21 mouse cellular contexts compared by ENCODE assay signal in the genomic region with DNA sequence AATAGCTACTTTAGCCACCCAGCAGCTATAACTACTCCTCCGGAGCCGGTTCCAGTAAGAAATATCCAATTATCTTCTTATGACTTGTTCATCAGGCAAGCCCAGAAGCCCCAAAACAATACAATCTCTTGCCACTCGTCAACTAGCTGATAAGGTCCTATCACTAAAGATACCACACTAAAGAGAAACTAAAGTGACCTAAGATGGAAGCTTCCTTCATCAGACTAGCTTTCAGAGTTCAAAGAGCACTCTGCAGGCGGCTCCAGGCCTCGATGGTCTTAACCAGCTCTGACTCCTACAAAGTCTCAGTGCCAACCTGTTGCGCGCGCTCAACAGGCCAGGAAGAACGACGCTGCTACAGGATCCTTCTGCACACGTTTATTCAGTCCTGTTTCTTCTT. TPM values are rescaled to one million over a fixed set of nuclear protein-coding genes. Genes with fewer than 3 reads are reported as not detected.
DNase-seq lines count a peak whose midpoint lies in the region; ATAC-seq lines count a peak whose summit lies in the region.
"Had no signal": no experiment of that assay in that cellular context is flagged by ENCODE, and none has a peak within 500 bp of the region (broad histone marks: within the 10 kb centered on the region; RNA-seq: fewer than 3 reads in every experiment).

No protein-coding gene starts in this region.

- H3K9ac ChIP-seq in heart, embryonic 16.5 days (ENCODE audit: low read length): no peak overlapping the region
- H3K9ac ChIP-seq in intestine, embryonic 16.5 days (ENCODE audit: low read depth, low read length): no peak overlapping the region
- H3K9ac ChIP-seq: hindbrain, embryonic 14.5 days had no signal

- H3K4me2 ChIP-seq in heart, embryonic 16.5 days (ENCODE audit: low read depth, low read length): no peak overlapping the region
- H3K4me2 ChIP-seq in intestine, embryonic 16.5 days (ENCODE audit: low read depth, low read length): no peak overlapping the region
- H3K4me2 ChIP-seq: heart, embryonic 11.5 days; hindbrain, embryonic 14.5 days had no signal

- H3K4me3 ChIP-seq in heart, embryonic 10.5 days: no peak overlapping the region
- H3K4me3 ChIP-seq in heart, embryonic 16.5 days (ENCODE audit: low read length): no peak overlapping the region
- H3K4me3 ChIP-seq in intestine, embryonic 16.5 days (ENCODE audit: low read length): no peak overlapping the region

- H3K27me3 ChIP-seq in heart, embryonic 10.5 days (ENCODE audit: insufficient read depth, poor library complexity, severe bottlenecking): no peaks in the 10 kb centered on the region
- H3K27me3 ChIP-seq in heart, embryonic 16.5 days (ENCODE audit: control insufficient read depth, insufficient read depth, low read length): no peaks in the 10 kb centered on the region
- no peaks in the 10 kb centered on the region for H3K27me3 ChIP-seq in intestine, embryonic 16.5 days (replicated peaks; ENCODE audit: control insufficient read depth, insufficient read depth, low read length)

- no peak for ATAC-seq in heart, embryonic 16.5 days (replicated peaks; ENCODE audit: extremely low read depth, insufficient read depth, low FRiP score)
- peak; percentile 44 for ATAC-seq in intestine, embryonic 16.5 days
- ATAC-seq: CD4-positive, CD25-positive, alpha-beta regulatory T cell, adult 4 months; forebrain, embryonic 14.5 days; hindbrain, postnatal 0 days; inflammation-experienced regulatory T-cells, adult 6 months had no signal

- WGBS in heart, embryonic 10.5 days: 55% methylated on average over 11 of the region's 11 CpGs
- 54% methylated on average over 11 of the region's 11 CpGs for WGBS in heart, embryonic 16.5 days
- WGBS in intestine, embryonic 16.5 days: 81% methylated on average over 11 of the region's 11 CpGs

- peaks cover 40% of the 10 kb centered on the region for H3K36me3 ChIP-seq in heart, embryonic 10.5 days
- peaks cover 11% of the 10 kb centered on the region; the same call in 1 of the 2 replicates for H3K36me3 ChIP-seq in heart, embryonic 16.5 days (ENCODE audit: control insufficient read depth, insufficient read depth)
- H3K36me3 ChIP-seq in intestine, embryonic 16.5 days (ENCODE audit: control insufficient read depth, insufficient read depth, low read length): 0 out of 2 replicates have a peak, but pooled peaks cover 4% of the 10 kb centered on the region

- no peak overlapping the region for H3K27ac ChIP-seq in heart, embryonic 10.5 days
- H3K27ac ChIP-seq in heart, embryonic 16.5 days (ENCODE audit: low read length): peak overlapping the region; percentile 0; the same call in 1 of the 2 replicates
- no peak overlapping the region for H3K27ac ChIP-seq in intestine, embryonic 16.5 days (ENCODE audit: low read length)
- H3K27ac ChIP-seq: hindbrain, embryonic 14.5 days; hindbrain, postnatal 0 days had no signal

- no peaks in the 10 kb centered on the region for H3K9me3 ChIP-seq in heart, embryonic 10.5 days
- no peaks in the 10 kb centered on the region for H3K9me3 ChIP-seq in heart, embryonic 16.5 days (replicated peaks; ENCODE audit: control insufficient read depth, low read length)
- H3K9me3 ChIP-seq in intestine, embryonic 16.5 days (ENCODE audit: control insufficient read depth, low read length): no peaks in the 10 kb centered on the region

- H3K4me1 ChIP-seq in heart, embryonic 10.5 days: peaks cover 27% of the 10 kb centered on the region
- peaks cover 28% of the 10 kb centered on the region for H3K4me1 ChIP-seq in heart, embryonic 16.5 days (ENCODE audit: control insufficient read depth, insufficient read depth, low read length)
- H3K4me1 ChIP-seq in intestine, embryonic 16.5 days (ENCODE audit: control insufficient read depth, insufficient read depth, low read length): no peaks in the 10 kb centered on the region

- peak; percentile 71 for DNase-seq in heart, embryonic 10.5 days (ENCODE audit: low spot score)
- no peak for DNase-seq in heart, adult 9 months (ENCODE audit: low spot score in 2 of 2)
- DNase-seq in heart, adult 8-10 months (ENCODE audit: low spot score): no peak
- no peak for DNase-seq in cerebellum, adult 11 months
- DNase-seq: adrenal gland, adult 2 months; adrenal gland, postnatal 14 days; cerebellum, adult 11-12 months; cerebellum, adult 8-10 months; cerebellum, postnatal 10 days; cerebellum, postnatal 36 days; gastrocnemius, postnatal 25 days; heart, postnatal 4 days; kidney, adult 2 months had no signal

RNA-seq across cellular contexts. Expression of gene Fstl1, which starts 19.6 kb away (rescaled TPM):
- polyA plus RNA-seq in heart, embryonic 10.5 days (2016; fragmentation: Nextera tagmentation; extraction: Ambion mirVana): 312 and 372 TPM in 2 replicates
- 420 and 441 TPM in 2 replicates for polyA plus RNA-seq in heart, embryonic 16.5 days (2015; fragmentation: Nextera tagmentation; extraction: Ambion mirVana)
- 10 to 100 TPM; 36.4 to 46.9 (median 43.4) TPM for total RNA-seq in heart, adult 8-10 months (2022)
- 208 and 225 TPM in 2 replicates for polyA plus RNA-seq in intestine, embryonic 16.5 days (2015; fragmentation: Nextera tagmentation; extraction: Ambion mirVana)
